Mouse (Mus musculus): ENCODE results near the gene Tex9.
"Not testable (repeated sequence)": the region's sequence is repeated elsewhere in the genome, so short reads cannot be mapped to it uniquely, and the experiment has no call there.

Gene Tex9

GRCm38 (mm10) chr9:72479276-72479675 is 12.7 kb downstream of the Tex9 start:
- no peak for DNase-seq (ENCODE audit: low spot score)

GRCm38 (mm10) chr9:72477306-72477705 is 14.7 kb downstream of the Tex9 start:
- no peak for DNase-seq (ENCODE audit: low spot score)

- peak; percentile 52 for DNase-seq (ENCODE audit: low spot score)
Measured at GRCm38 (mm10) chr9:72475511-72475910, 16.5 kb downstream of the Tex9 start.

- DNase-seq (ENCODE audit: low spot score) = no peak
Measured at GRCm38 (mm10) chr9:72469851-72470250, 22.2 kb downstream of the Tex9 start.

DNA sequence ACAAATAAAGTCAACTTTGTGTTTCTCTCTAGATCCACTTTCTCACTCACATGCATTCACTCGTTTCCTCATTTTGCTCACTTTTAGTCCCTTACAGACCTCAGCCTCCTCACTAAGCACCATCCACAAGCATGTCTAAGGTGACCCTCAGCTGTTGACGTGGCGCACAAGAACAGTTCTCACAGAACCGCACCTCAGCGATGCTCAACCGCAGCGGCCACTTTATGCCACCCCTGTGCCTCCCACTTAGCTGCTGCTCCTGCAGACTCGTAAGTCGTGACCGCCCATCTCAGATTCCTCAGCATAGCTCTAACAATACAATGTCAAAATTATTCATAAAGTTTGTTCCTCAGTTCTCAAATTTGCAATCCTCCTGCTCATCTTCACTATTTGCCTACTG is 23.4 kb downstream of the Tex9 start:
- no peak for DNase-seq (ENCODE audit: low spot score)

GRCm38 (mm10) chr9:72467551-72468407 is 24.2 kb downstream of the Tex9 start:
- peak; percentile 32 for DNase-seq (ENCODE audit: low spot score)

DNA sequence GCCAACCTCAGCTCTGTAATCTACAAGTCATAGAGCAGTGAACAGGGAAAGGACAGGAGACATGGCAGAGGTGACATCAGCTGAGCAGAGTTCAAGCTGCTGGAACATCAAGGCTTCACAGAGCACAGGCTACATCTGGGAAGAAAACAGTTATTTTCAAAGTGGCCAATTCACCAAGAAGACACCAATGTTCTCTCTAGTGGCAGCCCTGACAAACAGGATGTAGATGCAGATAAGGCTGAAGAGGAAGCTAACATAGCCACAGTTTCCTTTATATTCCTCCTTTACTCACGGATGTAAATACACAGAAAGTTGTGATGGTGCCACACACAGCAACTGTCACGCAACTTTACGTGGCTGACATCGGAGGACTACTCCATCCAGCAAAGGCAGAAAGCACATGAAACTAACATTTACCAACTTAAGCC is 26.2 kb downstream of the Tex9 start:
- DNase-seq (ENCODE audit: low spot score) = no peak

DNA sequence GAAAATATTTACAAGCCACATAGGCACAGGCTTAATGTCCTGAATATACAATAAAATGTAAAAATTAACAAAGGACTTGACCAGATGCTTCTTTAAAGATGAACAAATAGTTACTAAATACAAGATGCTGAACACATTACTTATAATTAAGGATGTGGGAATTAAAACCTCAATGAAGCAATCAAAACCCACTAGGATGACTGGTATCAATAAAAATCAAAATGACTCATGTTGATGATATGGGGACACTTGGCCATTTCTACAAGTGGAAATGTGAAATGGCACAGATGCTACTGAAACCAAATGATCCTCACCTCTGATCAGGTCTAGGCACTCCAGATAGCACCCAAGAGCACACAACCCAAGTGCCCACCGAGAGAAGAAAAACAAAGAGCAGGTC is 27.2 kb downstream of the Tex9 start:
- no peak for DNase-seq (ENCODE audit: low spot score)

DNA sequence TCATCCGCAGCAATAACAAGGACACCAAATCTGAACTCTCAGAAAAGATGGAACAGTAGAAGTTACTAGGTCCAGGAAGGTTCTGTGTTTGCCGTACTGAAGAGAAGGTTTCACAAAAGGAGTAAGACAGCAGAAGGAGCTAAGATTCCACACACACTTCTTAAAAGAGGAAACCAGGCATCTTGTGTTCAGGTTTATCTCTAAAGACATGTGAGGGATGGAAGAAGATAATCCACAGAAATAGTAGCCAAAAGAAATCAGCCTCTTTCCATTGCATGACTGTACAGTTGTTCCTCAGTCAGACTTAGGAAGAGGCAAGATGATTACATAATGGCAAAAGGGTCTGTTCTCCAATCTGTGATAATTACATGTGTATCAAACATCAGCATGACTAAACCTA is 29.6 kb downstream of the Tex9 start:
- no peak for DNase-seq (ENCODE audit: low spot score)

- no peak for DNase-seq (ENCODE audit: low spot score)
Measured at GRCm38 (mm10) chr9:72460767-72461166, 31.2 kb downstream of the Tex9 start.

- no peak for DNase-seq (ENCODE audit: low spot score)
Measured at GRCm38 (mm10) chr9:72459703-72460102, 32.3 kb downstream of the Tex9 start.

GRCm38 (mm10) chr9:72458233-72458632 is 33.8 kb downstream of the Tex9 start:
- peak; percentile 75 for DNase-seq (ENCODE audit: low spot score)

- DNase-seq (ENCODE audit: low spot score) = no peak
Measured at GRCm38 (mm10) chr9:72456374-72456773, 35.6 kb downstream of the Tex9 start.

DNA sequence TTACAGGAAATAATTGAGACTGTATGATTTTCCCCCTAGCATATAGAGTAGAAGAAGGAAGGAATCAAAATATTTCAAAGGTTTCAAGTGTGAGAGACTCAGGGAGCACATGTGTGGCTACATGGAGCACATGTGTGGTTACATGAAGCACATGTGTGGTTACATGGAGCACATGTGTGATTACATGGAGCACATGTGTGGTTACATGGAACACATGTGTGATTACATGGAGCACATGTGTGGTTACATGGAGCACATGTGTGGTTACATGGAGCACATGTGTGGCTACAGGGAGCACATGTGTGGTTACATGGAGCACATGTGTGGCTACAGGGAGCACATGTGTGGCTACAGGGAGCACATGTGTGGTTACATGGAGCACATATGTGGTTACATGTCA is 37.7 kb downstream of the Tex9 start:
- DNase-seq (ENCODE audit: low spot score) = not testable (repeated sequence)

DNA sequence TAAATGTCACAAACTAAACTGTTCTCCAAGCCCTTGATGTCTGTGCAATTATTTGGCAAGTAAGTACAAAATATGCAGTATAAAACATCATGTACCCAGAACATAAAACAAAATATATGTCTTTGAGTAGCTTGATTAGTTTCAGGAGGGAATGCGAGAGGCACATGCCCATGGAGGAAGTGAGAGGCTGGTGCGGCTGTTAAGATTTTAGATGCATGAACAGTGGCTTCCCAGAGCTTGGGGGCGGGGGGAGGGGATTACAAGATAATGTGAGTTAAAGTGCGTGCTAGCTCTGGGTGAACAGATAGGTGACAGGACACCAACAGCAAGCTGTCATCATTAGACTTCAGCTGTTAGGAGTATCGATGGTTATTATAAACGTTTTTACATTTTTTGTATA is 40.9 kb downstream of the Tex9 start:
- DNase-seq (ENCODE audit: low spot score) = no peak

- DNase-seq (ENCODE audit: low spot score) = no peak
Measured at GRCm38 (mm10) chr9:72450363-72450762, 41.6 kb downstream of the Tex9 start.

- DNase-seq (ENCODE audit: low spot score) = no peak
Measured at GRCm38 (mm10) chr9:72449841-72450240, 42.2 kb downstream of the Tex9 start.

GRCm38 (mm10) chr9:72449367-72449766 is 42.6 kb downstream of the Tex9 start:
- DNase-seq (ENCODE audit: low spot score) = no peak

GRCm38 (mm10) chr9:72448026-72448425 is 44.0 kb downstream of the Tex9 start:
- DNase-seq (ENCODE audit: low spot score) = peak; percentile 58

GRCm38 (mm10) chr9:72441927-72442715 is 49.9 kb downstream of the Tex9 start:
- no peak for DNase-seq (ENCODE audit: low spot score)

DNA sequence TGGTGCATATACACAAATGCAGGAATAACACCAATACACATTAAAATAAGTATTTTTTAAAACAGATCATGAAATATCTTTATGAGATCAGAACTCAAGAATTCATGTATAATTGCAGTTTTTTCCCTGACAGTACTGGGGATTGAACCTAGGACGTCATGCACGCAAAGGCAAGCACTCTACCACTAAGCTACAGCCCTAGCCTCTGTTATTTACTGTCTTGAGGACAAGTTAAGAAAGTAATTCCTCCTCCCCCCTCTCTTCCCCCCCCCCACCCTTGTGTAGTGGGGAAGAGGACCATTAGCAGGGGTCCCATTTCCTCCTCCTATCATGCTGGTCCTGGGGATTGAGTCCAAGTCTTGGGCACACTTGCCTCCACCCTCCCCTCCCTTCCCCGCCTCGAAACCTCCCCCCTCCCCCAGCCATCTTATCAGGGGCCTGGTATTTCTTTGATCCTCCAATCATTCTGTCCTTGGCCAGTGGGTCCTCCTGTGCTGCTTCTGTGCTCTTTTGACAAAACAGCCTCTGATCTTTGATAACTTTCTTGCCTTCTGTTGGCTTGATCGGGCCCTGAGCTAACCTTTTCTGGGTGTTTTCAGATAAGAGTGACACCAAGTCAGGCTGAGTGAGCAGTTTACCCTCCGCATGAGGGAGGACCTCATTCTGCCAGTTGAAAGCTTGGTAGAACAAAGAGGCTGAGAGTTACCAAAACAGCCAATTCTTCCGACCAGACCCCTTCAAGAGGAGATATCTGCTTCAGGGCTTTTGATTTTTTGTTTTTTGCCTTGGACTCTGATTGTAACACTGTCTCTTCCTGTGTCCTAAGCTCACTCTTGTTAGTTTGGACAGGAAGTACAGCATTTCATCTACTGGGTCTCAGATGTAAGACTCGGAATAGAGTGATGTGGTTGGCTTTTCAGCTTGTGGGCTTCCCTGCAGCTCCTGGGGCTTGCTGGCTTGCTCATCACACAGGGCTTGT is 50.8 kb downstream of the Tex9 start:
- DNase-seq (ENCODE audit: low spot score) = no peak

DNA sequence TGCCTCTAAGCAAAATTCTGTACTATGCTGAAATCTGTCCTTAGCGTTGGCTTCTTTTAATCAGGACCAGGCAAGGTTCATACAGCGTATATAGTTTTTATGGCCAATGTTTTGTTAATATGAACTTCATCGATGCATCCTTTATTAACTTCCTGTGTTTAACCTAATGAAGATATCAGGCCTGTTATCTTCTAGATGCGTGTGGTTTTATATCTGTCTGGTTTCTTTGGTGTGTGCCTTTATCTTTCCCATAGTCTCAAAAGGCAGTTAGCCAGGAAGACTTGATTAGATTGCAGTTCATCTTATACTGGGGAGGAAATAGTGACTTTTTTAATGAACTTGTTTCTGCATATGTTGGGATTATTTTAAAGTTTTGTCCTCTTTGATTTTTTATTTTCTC is 51.7 kb downstream of the Tex9 start:
- DNase-seq (ENCODE audit: low spot score) = no peak
